Mouse (Mus musculus): ENCODE data around the gene Gm21518.
"Not testable (repeated sequence)": the region's sequence is repeated elsewhere in the genome, so short reads cannot be mapped to it uniquely, and the experiment has no call there.

Gene Gm21518

DNA sequence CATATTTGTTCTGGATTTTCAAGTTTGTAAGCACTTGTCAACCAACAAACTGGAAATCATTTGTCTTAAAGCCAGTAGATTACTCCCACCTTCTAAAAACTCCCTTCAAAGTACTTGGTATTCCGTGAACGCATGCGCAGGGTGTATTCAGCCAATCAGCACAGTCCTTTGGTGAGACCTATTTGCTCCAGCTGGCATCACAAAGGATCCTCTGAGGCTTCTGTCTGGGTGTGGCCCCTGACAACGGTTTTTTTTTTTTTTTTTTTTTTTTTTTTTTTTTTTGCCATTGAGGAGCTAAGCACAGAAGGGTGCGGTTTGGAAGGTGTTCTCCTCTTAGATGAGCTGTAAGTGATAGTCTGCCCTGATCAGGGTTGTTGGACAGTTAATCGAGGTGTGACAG is at the start of gene Gm21518:
Gm21518 (plus strand) TSS at position 301 of the 400 bp plus-strand sequence.
- DNase-seq = not testable (repeated sequence)
